Mouse (Mus musculus) left cerebral cortex, adult 8-10 months (tissue): ENCODE measurements at regions not wholly inside any gene's neighbourhood (a gene's known extent, or its start where the extent isn't known, plus 50 kb on each side); places are given as distances from the start of the nearest gene placed in this dataset.
"Not testable (repeated sequence)": the region's sequence is repeated elsewhere in the genome, so short reads cannot be mapped to it uniquely, and the experiment has no call there.

Source experiments
- DNase-seq, 2 experiments: peaks; one replicate each; pipeline ENCODE4 v3.0.0; 2022; ENCODE audit warnings: low spot score in 2 of 2

GRCm38 (mm10) chr15:43581246-43581645 is 3447.1 kb downstream of the 9330182O14Rik start:
- DNase-seq, result no peak

- DNase-seq, result peak in 1 of 2 experiments; percentile 11
Measured at GRCm38 (mm10) chr15:43585751-43586150, 3451.6 kb downstream of the 9330182O14Rik start.

- DNase-seq, result peak in 1 of 2 experiments; percentile 87
Measured at GRCm38 (mm10) chr15:43588021-43588420, 3453.9 kb downstream of the 9330182O14Rik start.

DNA sequence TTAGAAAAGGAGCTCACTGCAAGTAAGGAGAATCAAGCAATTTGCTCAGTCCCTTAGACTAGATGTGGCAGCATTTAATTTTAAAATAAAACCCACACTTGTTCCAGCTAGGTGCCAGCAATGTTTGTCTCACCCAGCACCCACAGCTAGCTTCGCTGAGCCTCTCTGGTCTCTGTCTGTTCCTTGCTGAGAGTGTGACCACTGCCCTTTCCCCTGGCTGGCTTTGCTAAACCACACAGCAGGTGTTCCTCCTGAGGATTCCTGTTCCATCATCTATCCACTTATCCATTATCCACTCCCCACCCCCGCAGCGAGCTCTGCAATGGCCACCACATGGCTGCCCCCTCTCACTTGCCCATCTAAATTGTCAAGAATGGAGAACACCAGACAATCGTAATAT is 3473.5 kb downstream of the 9330182O14Rik start:
- no peak for DNase-seq

DNA sequence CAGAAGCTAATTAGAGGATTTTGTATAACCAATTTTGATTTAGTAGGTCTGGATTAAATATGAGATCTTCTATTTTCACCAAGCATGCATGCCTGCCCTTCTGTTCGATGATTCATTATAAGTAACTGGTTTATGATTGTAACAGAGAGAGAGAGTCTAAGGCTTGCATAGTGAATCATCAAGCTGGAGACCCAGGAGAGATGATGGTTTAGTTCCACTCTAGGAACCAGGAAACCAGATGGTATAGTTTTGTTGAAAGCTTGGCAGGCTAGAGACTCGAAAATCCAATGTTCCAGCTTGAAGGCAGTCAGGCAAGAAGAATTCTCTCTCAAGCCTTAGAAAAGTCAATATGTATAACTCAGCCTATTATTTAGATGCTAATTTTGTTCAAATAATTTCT is 3475.7 kb downstream of the 9330182O14Rik start:
- peak in 1 of 2 experiments; percentile 36 for DNase-seq

DNA sequence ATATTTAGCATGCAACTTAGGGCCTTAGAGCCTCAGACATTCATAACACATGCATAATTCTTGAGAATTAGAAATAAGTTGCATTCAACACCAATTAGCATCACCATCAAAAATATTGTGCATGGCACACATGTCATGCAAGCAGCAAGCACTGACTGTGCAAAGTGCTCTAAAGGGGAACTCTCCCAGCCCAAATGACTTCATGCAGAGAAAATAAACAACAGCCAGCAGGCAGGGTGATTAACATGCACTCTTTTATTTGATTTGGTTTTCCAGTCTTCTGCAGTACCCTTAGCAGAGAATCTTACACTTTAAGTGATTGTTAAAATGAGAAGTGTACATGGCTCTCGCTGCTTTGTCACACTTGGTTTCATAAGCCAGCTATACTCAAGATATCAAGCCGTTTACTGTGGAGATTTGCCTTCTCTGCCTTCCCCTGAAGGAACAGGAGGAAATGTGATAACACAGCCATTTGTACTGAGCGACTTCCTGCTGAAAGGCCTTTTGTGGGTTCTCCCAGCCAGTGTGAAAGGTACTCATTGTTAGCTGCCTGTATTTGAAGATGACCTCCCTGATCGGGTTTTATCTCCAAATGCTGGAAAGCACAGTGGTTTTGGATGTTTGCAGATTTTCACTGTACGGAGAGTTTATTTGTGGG is 3480.0 kb downstream of the 9330182O14Rik start:
- DNase-seq, result no peak

- DNase-seq, result no peak
Measured at GRCm38 (mm10) chr15:43615727-43616126, 3481.6 kb downstream of the 9330182O14Rik start.

DNA sequence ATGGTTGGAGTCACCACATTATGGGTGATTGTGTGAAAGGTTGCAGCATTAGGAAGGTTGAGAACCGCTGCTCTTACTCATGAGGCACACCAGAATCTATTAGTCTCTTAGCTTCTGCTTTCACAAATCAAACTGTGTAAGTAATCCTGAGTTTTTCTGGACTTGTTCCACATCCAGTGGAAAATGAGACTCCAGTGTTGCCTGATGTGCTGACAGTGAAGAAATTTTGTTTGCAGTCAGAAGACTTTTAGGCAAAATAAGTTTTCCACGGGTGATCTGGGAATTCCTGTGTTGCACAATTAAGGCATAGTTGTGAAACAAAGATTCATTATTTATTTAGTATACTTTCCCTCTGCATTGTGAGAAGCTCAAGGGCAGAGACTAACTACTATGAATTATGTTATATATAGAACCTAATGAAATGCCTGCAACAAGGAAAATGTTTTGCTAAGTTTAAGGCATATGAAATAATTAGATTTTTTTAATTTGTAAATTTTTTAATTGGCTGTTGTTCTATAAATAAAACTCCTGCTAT is 3490.3 kb downstream of the 9330182O14Rik start:
- no peak for DNase-seq

GRCm38 (mm10) chr15:43625021-43625510 is 3490.9 kb downstream of the 9330182O14Rik start:
- DNase-seq, result no peak

DNA sequence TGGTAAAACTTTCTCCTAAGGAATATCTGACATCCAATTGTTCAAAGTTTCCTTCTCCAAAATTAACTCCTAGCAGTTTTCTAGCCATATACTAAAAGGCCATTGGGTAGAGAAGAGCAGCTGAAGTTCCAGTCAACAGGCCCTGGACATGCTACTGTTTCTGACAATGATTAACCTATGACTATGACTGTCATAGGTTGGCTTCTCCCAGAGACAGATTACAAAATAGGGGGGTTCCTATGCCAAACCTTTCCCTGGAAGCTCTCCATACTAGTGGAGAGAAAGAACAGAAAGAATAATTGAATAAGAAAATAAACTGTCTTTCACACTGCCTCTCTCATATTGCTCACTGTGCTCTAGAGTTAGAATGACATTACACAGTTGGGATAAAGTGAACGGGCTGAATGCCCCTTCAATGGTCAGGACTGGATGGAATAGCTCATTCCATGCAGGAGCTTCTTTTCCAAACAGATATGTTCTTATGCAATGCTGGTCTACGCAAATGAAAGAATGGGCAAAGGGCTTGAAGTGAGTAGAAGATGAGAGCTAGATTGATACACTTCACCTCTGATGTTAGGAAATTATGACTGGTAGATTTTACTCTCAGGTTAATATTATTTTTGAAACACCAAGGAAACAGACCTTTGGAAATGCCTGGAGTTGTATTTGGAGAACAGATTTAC is 3516.8 kb downstream of the 9330182O14Rik start:
- no peak for DNase-seq

DNA sequence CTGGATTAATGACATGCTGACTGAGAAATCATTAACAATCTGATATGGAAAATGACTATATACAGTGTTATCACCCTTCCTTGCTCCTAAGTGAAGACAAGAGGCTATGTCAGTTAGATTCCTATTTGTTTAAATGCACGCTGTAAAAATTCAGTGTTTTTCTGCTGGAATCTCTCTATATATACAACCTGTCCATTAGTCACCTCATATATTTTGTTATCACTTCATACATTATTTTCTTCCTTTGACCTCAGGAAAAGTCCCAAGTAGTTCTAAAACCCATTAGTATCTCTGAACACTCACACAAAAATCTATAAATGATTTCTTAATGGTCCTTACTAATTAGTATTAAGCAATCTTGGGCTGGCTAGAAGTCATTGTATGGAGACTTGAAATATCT is 3529.5 kb downstream of the 9330182O14Rik start:
- DNase-seq, result no peak

- no peak for DNase-seq
Measured at GRCm38 (mm10) chr15:43678844-43679243, 3544.7 kb downstream of the 9330182O14Rik start.

DNA sequence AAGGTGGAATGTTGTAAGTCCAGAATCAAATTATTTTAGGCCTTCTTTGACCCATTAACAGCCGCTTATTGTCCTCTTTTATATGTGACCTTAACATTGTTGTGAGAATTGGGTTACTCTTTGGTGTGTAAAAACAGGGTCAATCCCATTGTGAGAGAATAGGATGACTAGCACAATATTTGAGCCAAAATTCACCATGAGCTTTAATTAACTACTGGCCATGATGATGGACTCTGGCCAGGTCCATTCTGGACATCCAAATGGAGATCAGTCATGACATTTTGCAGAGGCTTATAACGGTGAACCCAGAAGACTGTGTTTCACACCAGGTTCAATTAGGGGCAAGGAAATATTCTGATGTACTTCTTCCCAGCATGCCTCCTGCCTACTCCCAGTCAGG is 3548.0 kb downstream of the 9330182O14Rik start:
- DNase-seq, result no peak

GRCm38 (mm10) chr15:43691998-43692397 is 3557.8 kb downstream of the 9330182O14Rik start:
- DNase-seq, result not testable (repeated sequence)

GRCm38 (mm10) chr15:43695451-43695850 is 3561.3 kb downstream of the 9330182O14Rik start:
- DNase-seq, result peak; percentile 18 to 89

DNA sequence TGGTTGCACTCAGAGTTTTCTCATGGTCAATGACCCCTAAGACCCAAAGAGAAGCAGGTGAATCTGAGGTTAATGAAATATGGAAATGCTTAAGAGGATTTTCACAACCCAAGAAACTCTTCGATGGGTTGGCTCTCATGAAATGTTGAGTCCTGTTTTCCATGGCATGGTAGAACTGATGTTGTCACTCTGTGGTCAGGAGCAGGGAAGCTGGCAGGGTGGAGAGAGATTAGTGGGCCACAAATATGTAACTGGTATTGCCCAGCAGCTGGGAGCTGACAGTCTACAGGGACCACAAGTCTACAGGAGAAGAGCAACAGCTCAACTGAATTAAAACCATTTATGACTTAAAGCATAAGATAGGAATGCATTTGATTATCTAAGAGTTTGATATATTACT is 3582.9 kb downstream of the 9330182O14Rik start:
- no peak for DNase-seq

DNA sequence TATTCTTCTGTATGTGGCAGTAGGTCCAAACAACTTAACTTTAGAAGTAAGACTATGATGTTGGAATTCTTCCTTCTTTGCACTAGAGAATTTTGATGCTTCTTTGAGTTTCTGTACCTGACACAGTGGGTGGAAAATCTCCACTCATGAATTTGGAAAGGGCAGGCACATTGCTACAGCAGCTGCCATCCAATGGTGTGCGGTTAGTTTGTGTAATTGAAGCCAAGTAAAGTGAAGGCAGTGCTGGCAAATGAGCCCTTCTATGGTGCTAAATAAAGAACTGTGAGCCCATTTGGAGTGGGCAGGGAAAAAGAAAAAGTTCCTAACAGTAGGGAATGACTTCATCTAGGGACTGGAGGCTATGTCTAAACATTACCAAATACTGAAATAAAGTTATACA is 3583.4 kb downstream of the 9330182O14Rik start:
- DNase-seq, result peak in 1 of 2 experiments; percentile 86

DNA sequence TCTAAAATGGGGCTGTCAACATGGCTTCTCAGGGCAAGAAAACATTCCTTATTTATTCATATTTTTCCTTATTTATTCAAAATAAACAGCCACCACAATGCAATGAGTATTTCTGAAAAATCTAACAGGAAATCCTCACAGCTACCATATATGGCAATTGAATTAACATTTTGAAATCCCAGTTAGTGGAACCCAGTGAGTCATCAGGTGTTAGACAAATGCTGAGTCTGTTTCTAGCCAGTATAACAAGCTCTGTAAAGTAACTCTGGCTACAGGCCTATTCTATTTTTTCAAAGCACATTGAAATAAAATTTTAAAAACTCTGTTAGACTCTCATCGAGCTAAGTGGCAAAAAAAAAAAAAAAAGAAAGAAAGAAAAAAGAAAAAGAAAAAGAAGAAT is 3586.8 kb downstream of the 9330182O14Rik start:
- no peak for DNase-seq

- no peak for DNase-seq
Measured at GRCm38 (mm10) chr15:43735697-43736096, 3601.5 kb downstream of the 9330182O14Rik start.

DNA sequence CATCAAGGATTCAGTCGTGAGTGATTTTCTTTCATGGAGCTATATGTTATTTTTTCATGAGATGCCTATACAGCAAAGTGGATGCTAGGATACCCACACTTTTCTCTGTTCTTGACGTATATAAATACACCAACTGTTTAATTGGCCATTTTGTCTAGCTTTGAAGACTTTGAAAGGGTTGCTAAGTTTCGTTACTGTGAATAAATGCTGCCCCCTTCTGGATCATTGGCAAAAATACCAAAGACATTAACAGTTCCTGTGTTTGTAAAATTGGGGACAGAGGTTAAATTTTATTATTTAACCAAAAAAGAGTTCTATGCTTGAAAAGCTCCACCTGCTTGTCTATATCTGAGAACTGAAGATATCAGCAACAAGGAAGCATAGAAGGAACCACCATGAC is 3624.1 kb downstream of the 9330182O14Rik start:
- no peak for DNase-seq

GRCm38 (mm10) chr15:43764606-43765005 is 3630.4 kb downstream of the 9330182O14Rik start:
- DNase-seq, result no peak

GRCm38 (mm10) chr15:43772718-43773117 is 3638.6 kb downstream of the 9330182O14Rik start:
- DNase-seq, result no peak
